Mouse (Mus musculus): ENCODE measurements around the gene Tmem184b.

The Tmem184b gene

GRCm38 (mm10) chr15:79429994-79430393 is 26.6 kb upstream of the Tmem184b start:
- DNase-seq (ENCODE audit: low spot score in 2 of 2) = no peak

GRCm38 (mm10) chr15:79429527-79429926 is 26.2 kb upstream of the Tmem184b start:
- DNase-seq (ENCODE audit: low spot score in 2 of 2) = peak in 1 of 2 experiments; percentile 12

GRCm38 (mm10) chr15:79428616-79429015 is 25.2 kb upstream of the Tmem184b start:
- DNase-seq (ENCODE audit: low spot score in 2 of 2) = no peak

GRCm38 (mm10) chr15:79427516-79427915 is 24.1 kb upstream of the Tmem184b start:
- DNase-seq (ENCODE audit: low spot score in 2 of 2) = no peak

- no peak for DNase-seq (ENCODE audit: low spot score in 2 of 2)
Measured at GRCm38 (mm10) chr15:79425516-79425915, 22.1 kb upstream of the Tmem184b start.

- no peak for DNase-seq (ENCODE audit: low spot score in 2 of 2)
Measured at GRCm38 (mm10) chr15:79424602-79425001, 21.2 kb upstream of the Tmem184b start.

- no peak for DNase-seq (ENCODE audit: low spot score in 2 of 2)
Measured at GRCm38 (mm10) chr15:79422715-79423243, 19.4 kb upstream of the Tmem184b start.

GRCm38 (mm10) chr15:79418677-79419076 is 15.3 kb upstream of the Tmem184b start:
- DNase-seq (ENCODE audit: low spot score in 2 of 2) = no peak

GRCm38 (mm10) chr15:79418265-79418664 is 14.9 kb upstream of the Tmem184b start:
- DNase-seq (ENCODE audit: low spot score in 2 of 2) = no peak

- no peak for DNase-seq (ENCODE audit: low spot score in 2 of 2)
Measured at GRCm38 (mm10) chr15:79417379-79417778, 14.0 kb upstream of the Tmem184b start.

GRCm38 (mm10) chr15:79416460-79417085 is 13.2 kb upstream of the Tmem184b start:
- DNase-seq (ENCODE audit: low spot score in 2 of 2) = no peak

GRCm38 (mm10) chr15:79414513-79414912 is 11.1 kb upstream of the Tmem184b start:
- DNase-seq (ENCODE audit: low spot score in 2 of 2) = no peak

- no peak for DNase-seq (ENCODE audit: low spot score in 2 of 2)
Measured at GRCm38 (mm10) chr15:79413802-79414201, 10.4 kb upstream of the Tmem184b start.

- no peak for DNase-seq (ENCODE audit: low spot score in 2 of 2)
Measured at GRCm38 (mm10) chr15:79413201-79413600, 9.8 kb upstream of the Tmem184b start.

GRCm38 (mm10) chr15:79411363-79412065 is 8.1 kb upstream of the Tmem184b start:
- DNase-seq (ENCODE audit: low spot score in 2 of 2) = no peak

- DNase-seq (ENCODE audit: low spot score in 2 of 2) = no peak
Measured at GRCm38 (mm10) chr15:79409077-79409573, 5.8 kb upstream of the Tmem184b start.

GRCm38 (mm10) chr15:79406564-79406963 is 3.2 kb upstream of the Tmem184b start:
- no peak for DNase-seq (ENCODE audit: low spot score in 2 of 2)

GRCm38 (mm10) chr15:79404277-79404676 is 908 bp upstream of the Tmem184b start:
- no peak for DNase-seq (ENCODE audit: low spot score in 2 of 2)

GRCm38 (mm10) chr15:79403763-79404210 is 418 bp upstream of the Tmem184b start:
- no peak for DNase-seq (ENCODE audit: low spot score in 2 of 2)

- no peak for DNase-seq (ENCODE audit: low spot score in 2 of 2)
Measured at GRCm38 (mm10) chr15:79402176-79402575, 1.2 kb downstream of the Tmem184b start.

GRCm38 (mm10) chr15:79400975-79401365 is 2.4 kb downstream of the Tmem184b start:
- DNase-seq (ENCODE audit: low spot score in 2 of 2) = no peak

- DNase-seq (ENCODE audit: low spot score in 2 of 2) = no peak
Measured at GRCm38 (mm10) chr15:79400134-79400974, 3.0 kb downstream of the Tmem184b start.

Measured in frontal cortex, postnatal 10 days (tissue).